Mouse (Mus musculus) kidney, adult 2 months (tissue): ENCODE results near the gene Dedd2. TPM values are rescaled to one million over a fixed set of nuclear protein-coding genes. Genes with fewer than 3 reads are reported as not detected.

Source experiments
- DNase-seq: peaks from one replicate; pipeline ENCODE4 v3.0.0; 2021
- H3K27ac ChIP-seq: fragments of 200-500 bp; 2 replicates; pipeline ENCODE4 v1.5.1; 2012; ENCODE audit warnings: low read depth, low read length, control low read depth, inconsistent platforms; ENCODE audit not compliant: insufficient read depth
- H3K27me3 ChIP-seq: fragments of 200-500 bp; replicated peaks from 2 replicates; pipeline ENCODE4 v1.6.1; 2012; ENCODE audit warnings: mild to moderate bottlenecking, moderate library complexity, low read length, inconsistent platforms; ENCODE audit not compliant: control insufficient read depth, insufficient read depth
- H3K36me3 ChIP-seq: fragments of 200-500 bp; 2 replicates; pipeline ENCODE4 v1.6.1; 2012; ENCODE audit warnings: mild to moderate bottlenecking, moderate library complexity, low read length, inconsistent platforms; ENCODE audit not compliant: control insufficient read depth, insufficient read depth
- H3K4me1 ChIP-seq: fragments of 200-500 bp; 2 replicates; pipeline ENCODE4 v1.6.1; 2011; ENCODE audit warnings: low read length; ENCODE audit not compliant: control insufficient read depth, insufficient read depth
- H3K4me3 ChIP-seq: fragments of 200-500 bp; 2 replicates; pipeline ENCODE4 v1.5.1; 2011; ENCODE audit warnings: mild to moderate bottlenecking, low read depth, low read length, control low read depth; ENCODE audit not compliant: insufficient read depth
- CTCF ChIP-seq: fragments of 200-500 bp; conservative IDR thresholded peaks from 2 replicates; pipeline ENCODE4 v1.5.1; 2011; ENCODE audit warnings: low read depth, mild to moderate bottlenecking, control low read depth, low read length, moderate library complexity, mixed read lengths; ENCODE audit not compliant: insufficient read depth, insufficient read length
- POLR2A ChIP-seq: fragments of 200-500 bp; IDR thresholded peaks from one replicate; pipeline ENCODE4 v1.6.1; 2011; ENCODE audit warnings: low read depth, low read length, control low read depth
- WGBS: fragments of 180-500 bp; shearing (Covaris S2); methylation state at CpG from one replicate; pipeline ENCODE4 v1.1.7; 2018; 5-methylcytosine and 5-hydroxymethylcytosine counted together
- polyA plus RNA-seq: library from polyadenylated mRNA; depleted of rRNA; stranded (reverse); fragments of >200 nt; gene quantifications from 2 replicates; pipeline ENCODE4 v1.2.3, GENCODE M21; 2012

The Dedd2 gene
- polyA plus RNA-seq, 1 experiment: 34.8 TPM

DNA sequence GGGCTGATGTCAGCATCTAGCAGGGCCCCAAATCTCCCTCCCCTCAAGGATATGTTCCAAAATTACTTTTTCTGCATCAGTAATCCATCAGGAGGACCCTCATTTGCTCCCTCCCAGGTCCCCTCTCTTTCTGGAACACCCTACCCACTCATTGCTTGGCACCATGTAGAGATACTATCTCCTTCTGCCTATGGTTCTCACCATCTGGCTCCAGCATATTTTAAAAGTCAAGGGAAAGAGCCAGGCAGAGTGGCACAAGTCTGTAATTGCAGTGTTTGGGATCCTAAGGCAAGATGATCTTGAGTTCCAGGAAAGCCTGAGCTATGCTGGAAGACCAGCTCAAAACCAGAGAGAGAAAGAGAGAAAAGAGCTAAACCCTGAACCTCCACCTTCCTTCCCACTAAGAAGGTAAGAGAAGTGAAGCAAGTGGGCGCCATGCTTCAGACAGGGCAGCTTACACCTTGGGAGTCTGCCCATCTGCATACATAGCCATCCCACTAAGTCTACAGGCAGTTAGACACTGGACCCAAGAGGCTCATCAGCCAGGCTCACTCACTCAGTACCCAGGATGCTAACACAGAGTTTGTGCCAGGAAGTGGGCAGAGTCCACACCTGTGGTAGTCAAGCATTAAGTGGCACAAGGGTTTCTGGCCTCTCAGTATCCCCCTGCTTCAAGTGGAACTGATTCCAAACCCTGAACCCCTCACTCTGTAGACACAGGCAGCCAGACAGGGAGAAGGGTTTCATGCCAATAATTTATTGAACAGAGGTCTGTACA, 7.3 kb upstream of the Dedd2 start:
- Histone ChIP-seq H3K4me1 (0 out of 2 replicates have a peak, but pooled peaks cover 3% of the 10 kb centered on the region), H3K36me3 (no peaks in the 10 kb centered on the region), H3K4me3 (no peak overlapping the region), H3K27ac (no peak overlapping the region), H3K27me3 (no peaks in the 10 kb centered on the region)
- DNase-seq: peak; percentile 80
- TF ChIP-seq CTCF (no peak), POLR2A (no peak)
- 69% methylated on average over 1 of the region's 1 CpGs for WGBS

DNA sequence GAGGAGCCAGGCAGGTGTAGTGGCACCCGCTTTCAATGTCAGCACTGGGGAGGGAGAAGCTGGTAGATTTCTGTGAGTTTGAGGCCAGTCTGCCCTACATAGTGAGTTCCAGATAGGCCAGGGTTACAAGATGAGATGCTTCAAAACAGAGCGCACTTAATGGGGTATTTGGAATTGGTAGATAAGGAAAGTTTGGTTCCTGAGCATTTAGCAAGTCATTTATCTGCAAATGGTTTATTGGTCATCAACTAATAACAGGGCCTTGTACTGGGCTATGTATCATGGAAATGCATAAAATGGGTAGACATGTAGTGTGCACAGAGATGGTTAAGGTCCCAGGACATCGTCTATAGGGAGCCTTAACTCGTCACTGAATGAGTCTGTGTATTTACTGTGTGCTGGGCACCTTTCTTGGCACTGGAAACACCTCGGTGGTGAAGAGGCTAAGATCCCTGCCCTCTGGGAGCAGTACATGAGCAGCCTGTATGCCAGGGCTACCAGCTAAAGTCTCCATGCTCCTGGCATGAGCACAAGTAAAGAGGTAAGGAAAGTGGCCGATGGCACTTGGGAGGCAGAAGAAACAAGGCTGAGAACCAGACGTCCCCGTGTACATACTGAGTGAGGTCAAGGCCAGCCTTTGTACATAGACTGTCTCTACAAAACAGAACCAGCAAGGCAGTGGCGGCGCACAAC, 2.0 kb upstream of the Dedd2 start:
- WGBS: 82% methylated on average over 10 of the region's 10 CpGs
- no peak for TF ChIP-seq CTCF
- no peak for TF ChIP-seq POLR2A
- DNase-seq: no peak
- peaks cover 13% of the 10 kb centered on the region for H3K4me1 ChIP-seq
- no peak overlapping the region for H3K27ac ChIP-seq
- H3K27me3 ChIP-seq: no peaks in the 10 kb centered on the region
- H3K4me3 ChIP-seq: no peak overlapping the region
- H3K36me3 ChIP-seq: no peaks in the 10 kb centered on the region

DNA sequence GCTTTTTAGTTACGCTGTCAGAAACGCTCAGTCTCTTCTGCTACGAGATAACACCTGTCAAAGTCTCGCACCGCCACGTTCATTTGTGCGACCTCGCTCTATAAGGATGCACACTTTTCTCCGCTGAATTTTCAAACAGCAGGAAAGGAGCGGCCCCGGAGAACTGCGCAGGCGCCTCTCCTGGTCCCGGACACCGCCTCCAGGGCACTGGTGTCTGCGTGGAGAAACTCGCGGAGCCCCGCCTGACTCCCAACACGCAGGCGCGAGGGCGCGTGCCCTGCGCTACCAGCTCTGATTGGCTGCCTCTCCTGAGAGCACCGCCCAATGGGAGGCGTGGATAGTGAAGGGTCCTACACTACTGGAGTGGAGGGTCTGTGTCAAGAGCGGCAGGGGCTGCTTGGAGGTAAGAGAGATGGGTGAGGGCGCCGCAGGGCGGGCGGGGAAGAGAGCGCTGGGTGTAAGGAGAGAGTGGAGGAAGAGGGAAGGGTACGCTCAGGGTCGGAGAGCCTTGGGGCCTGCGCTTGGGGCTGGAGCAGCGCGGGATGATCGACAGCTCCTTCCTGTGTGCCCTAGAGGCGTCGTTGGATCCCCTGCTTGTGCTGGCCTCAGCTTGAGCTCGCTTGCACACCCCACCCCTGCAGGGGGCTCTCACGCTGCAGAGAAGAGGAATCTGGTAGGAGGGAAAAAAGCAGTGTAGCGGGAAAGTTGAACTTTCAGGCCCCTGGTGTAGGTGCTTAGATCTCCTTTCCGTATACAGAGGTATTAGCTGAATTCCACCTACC, 878 bp upstream of the Dedd2 start, which contains the start of gene Zfp526:
Gene Zfp526 (plus strand): TSS at position 324 of the 782 bp plus-strand sequence.
- DNase-seq: peak; percentile 99
- under 1% methylated on average over 45 of the region's 45 CpGs for WGBS
- TF ChIP-seq POLR2A (no peak), CTCF (no peak)
- Histone ChIP-seq H3K4me1 (peaks cover 13% of the 10 kb centered on the region), H3K36me3 (no peaks in the 10 kb centered on the region), H3K27me3 (no peaks in the 10 kb centered on the region), H3K27ac (peak within 1 kb of the TSS; percentile 76), H3K4me3 (peak within 1 kb of the TSS; percentile 88)

DNA sequence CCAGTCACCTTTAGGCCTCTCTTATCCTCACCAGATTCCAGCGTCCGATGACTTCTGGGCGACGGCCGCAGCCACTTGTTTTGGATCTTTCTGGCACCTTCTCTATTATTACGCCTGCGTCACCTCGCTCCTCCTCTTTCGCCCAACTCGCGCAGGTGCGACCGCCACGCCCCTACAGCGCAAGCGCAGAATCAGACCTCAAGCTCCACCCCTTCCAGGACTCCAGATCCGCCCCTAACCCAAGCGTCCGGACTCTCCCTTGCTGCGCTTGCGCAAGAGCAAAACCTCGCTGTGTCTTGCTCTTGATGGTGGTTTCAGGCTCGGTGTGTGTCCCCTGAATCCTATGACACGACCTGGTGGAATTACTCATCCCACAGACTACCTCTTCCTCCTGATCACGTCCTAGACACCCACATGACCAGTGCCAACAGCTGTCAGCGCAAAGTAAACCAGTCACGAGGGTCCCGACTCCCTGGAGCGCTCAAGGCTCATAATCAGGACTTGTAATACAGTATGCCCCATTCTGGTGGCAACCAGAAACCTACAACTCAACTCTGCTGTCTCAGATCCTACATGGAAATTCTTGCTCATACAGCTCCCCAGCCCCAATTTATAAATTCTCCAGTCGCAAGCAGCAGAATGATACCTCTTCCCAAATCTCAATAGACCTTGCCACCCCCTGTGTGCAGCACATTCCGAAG, 509 bp downstream of the Dedd2 start:
- WGBS: 2% methylated on average over 31 of the region's 31 CpGs
- no peaks in the 10 kb centered on the region for H3K36me3 ChIP-seq
- TF ChIP-seq CTCF (no peak), POLR2A (peak; percentile 86)
- H3K4me1 ChIP-seq: peaks cover 13% of the 10 kb centered on the region
- H3K27me3 ChIP-seq: no peaks in the 10 kb centered on the region
- peak overlapping the region; percentile 69 for H3K27ac ChIP-seq
- peak; percentile 99 for DNase-seq
- H3K4me3 ChIP-seq: peak overlapping the region; percentile 86

DNA sequence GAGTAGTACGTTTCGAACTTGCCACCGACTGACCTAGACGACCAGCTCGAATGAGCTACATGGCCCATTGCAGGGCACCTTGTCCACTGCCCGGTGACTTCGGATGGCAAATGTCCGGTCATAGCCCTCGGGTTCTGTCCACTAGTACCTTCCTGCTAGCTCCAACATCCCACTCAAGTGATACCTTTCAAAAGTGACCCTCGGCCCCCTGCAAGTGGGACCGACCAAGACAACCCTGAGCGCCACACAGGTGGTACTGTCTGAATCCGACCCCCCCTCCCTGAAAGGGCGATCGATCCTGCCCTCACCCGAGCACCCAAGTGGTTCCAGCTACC, 1.0 kb downstream of the Dedd2 start:
- WGBS: 1% methylated on average over 16 of the region's 16 CpGs
- no peak for DNase-seq

DNA sequence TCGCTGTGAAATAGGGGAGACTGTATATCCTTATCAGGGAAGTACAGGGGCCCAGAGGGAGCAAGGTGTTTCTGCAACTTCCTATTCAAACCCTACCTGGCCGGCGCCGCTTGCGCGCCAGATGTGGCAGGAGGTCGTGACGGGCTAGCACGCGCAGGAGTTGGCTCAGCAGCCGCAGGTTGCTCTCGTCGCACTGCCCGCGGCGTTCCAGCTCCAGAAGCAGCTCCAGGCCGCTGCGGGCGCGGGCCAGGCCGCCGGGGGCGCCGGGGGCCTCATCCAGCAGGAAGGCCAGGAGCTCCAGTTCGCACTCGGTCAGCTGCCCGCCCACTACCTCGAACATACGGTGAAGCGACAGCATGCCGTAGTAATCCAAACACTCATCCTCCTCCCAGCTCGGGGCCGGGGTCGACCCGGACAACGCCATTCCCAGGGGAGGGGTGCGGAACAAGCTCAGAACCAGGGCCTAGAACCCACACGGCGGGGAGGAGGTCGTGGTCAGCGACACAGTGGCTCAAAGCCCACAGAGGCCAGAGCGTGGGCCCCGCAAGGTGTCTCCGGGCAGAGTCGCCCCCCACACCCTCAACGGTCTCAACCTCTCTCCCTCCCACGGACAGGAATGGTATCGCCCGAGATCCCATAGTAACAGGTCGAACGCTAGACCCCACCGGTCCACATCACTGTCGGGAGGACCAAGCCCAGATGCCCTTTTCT, 1.6 kb downstream of the Dedd2 start:
- Histone ChIP-seq H3K27me3 (no peaks in the 10 kb centered on the region), H3K4me3 (peak overlapping the region; percentile 86), H3K36me3 (no peaks in the 10 kb centered on the region), H3K4me1 (peaks cover 13% of the 10 kb centered on the region), H3K27ac (peak overlapping the region; percentile 69)
- 3% methylated on average over 53 of the region's 53 CpGs for WGBS
- no peak for TF ChIP-seq POLR2A
- TF ChIP-seq CTCF: 0 out of 2 replicates have a peak, but pooled peaks have one; percentile 7
- peak; percentile 51 for DNase-seq

More for the DNA sequence above, 1.0 kb downstream of the Dedd2 start:
- H3K27me3 ChIP-seq: no peaks in the 10 kb centered on the region
- peak overlapping the region; percentile 69 for H3K27ac ChIP-seq
- peak overlapping the region; percentile 86 for H3K4me3 ChIP-seq
- no peaks in the 10 kb centered on the region for H3K36me3 ChIP-seq
- TF ChIP-seq CTCF (no peak), POLR2A (no peak)
- peaks cover 13% of the 10 kb centered on the region for H3K4me1 ChIP-seq
